Mouse (Mus musculus): Measurements from ENCODE around the gene Ndufab1. TPM values are rescaled to one million over a fixed set of nuclear protein-coding genes. Genes with fewer than 3 reads are reported as not detected.

The Ndufab1 gene
- total and polyA plus RNA-seq, 3 experiments = 156 to 366 (median 248) TPM

GRCm38 (mm10) chr7:122056633-122057032, 45.1 kb downstream of the Ndufab1 start:
- Histone ChIP-seq H3K4me2 (ENCODE audit: insufficient read depth, low read depth, poor library complexity, severe bottlenecking) (no peak overlapping the region), H3K79me2 (replicated peaks; ENCODE audit: control insufficient read depth, extremely low read depth, insufficient read depth, poor library complexity, severe bottlenecking) (no peaks in the 10 kb centered on the region), H3K27me3 (replicated peaks) (no peaks in the 10 kb centered on the region), H3K9me3 (replicated peaks; ENCODE audit: low read length) (no peaks in the 10 kb centered on the region), H3K4me3 (replicated peaks in 1 of 3; ENCODE audit: low read depth in 2 of 3, low read length in 2 of 3, poor library complexity in 1 of 3) (no peak overlapping the region), H3K36me3 (replicated peaks in 1 of 2; ENCODE audit: control insufficient read depth in 1 of 2, insufficient read depth in 1 of 2, low read length in 1 of 2) (peaks cover 20 to 62% of the 10 kb centered on the region in 2 experiments), H3K9ac (ENCODE audit: insufficient read depth, low read depth) (no peak overlapping the region), H3K4me1 (ENCODE audit: control insufficient read depth in 1 of 2, insufficient read depth in 2 of 2) (peaks cover 0 to 8% of the 10 kb centered on the region in 2 experiments; a peak in 2 of 4 replicates), H3K27ac (ENCODE audit: insufficient read depth, low read depth) (no peak overlapping the region)
- in situ Hi-C loops (cut with MboI; ENCODE audit: low pct_ligation_motif_present, low pct_unique_long_range_greater_than_20kb, low sequenced_read_pairs) (no loop called here), dilution Hi-C loops (cut with MboI; ENCODE audit: extremely low pct_ligation_motif_present, extremely low pct_unique_long_range_greater_than_20kb, low sequenced_read_pairs) (no loop called here)
- no peak for TF ChIP-seq POLR2A (IDR thresholded peaks at IDR 0.05; ENCODE audit: low read depth, low read length)
- TF ChIP-seq ZNF384 (IDR thresholded peaks at IDR 0.05; ENCODE audit: low read depth, low read length) = no peak
- no peak for TF ChIP-seq MAX (IDR thresholded peaks at IDR 0.05; ENCODE audit: low read length)
- no peak for TF ChIP-seq MYC (IDR thresholded peaks at IDR 0.05; ENCODE audit: low read depth, low read length)
- TF ChIP-seq MAFK (IDR thresholded peaks at IDR 0.05; ENCODE audit: insufficient replicate concordance, low read length) = no peak
- no peak for TF ChIP-seq RAD21 (IDR thresholded peaks at IDR 0.05; ENCODE audit: low read depth, low read length)
- no peak for TF ChIP-seq USF1 (IDR thresholded peaks at IDR 0.05; ENCODE audit: low read depth, low read length)
- no peak for TF ChIP-seq NELFE (IDR thresholded peaks at IDR 0.05; ENCODE audit: low read depth, low read length)
- no peak for TF ChIP-seq HCFC1 (IDR thresholded peaks at IDR 0.05; ENCODE audit: low read depth, low read length)
- TF ChIP-seq TBP (conservative IDR thresholded peaks at IDR 0.05; ENCODE audit: low read depth, low read length) = no peak
- TF ChIP-seq GABPA (IDR thresholded peaks at IDR 0.05; ENCODE audit: insufficient replicate concordance, low read depth, low read length) = no peak
- TF ChIP-seq ETS1 (conservative IDR thresholded peaks at IDR 0.05; ENCODE audit: low read depth, low read length) = no peak
- TF ChIP-seq NRF1 (IDR thresholded peaks at IDR 0.05; ENCODE audit: low read depth, low read length) = no peak
- TF ChIP-seq JUN (IDR thresholded peaks at IDR 0.05; ENCODE audit: insufficient read depth, low read depth, low read length) = no peak
- no peak for DNase-seq (ENCODE audit: extremely low read depth)

- DNase-seq (ENCODE audit: extremely low read depth) = no peak
- no peaks in the 10 kb centered on the region for H3K9me3 ChIP-seq (replicated peaks; ENCODE audit: low read length)
- H3K4me1 ChIP-seq (ENCODE audit: control insufficient read depth in 1 of 2, insufficient read depth in 2 of 2) = no peaks in the 10 kb centered on the region
- dilution Hi-C loops (cut with MboI; ENCODE audit: extremely low pct_ligation_motif_present, extremely low pct_unique_long_range_greater_than_20kb, low sequenced_read_pairs) (no loop called here), in situ Hi-C loops (cut with MboI; ENCODE audit: low pct_ligation_motif_present, low pct_unique_long_range_greater_than_20kb, low sequenced_read_pairs) (no loop called here)
- H3K27ac ChIP-seq (ENCODE audit: insufficient read depth, low read depth) = no peak overlapping the region
- no peaks in the 10 kb centered on the region for H3K79me2 ChIP-seq (replicated peaks; ENCODE audit: control insufficient read depth, extremely low read depth, insufficient read depth, poor library complexity, severe bottlenecking)
- H3K9ac ChIP-seq (ENCODE audit: insufficient read depth, low read depth) = no peak overlapping the region
- H3K27me3 ChIP-seq (replicated peaks) = no peaks in the 10 kb centered on the region
- no peak overlapping the region for H3K4me3 ChIP-seq (replicated peaks in 1 of 3; ENCODE audit: low read depth in 2 of 3, low read length in 2 of 3, poor library complexity in 1 of 3)
- H3K36me3 ChIP-seq (replicated peaks in 1 of 2; ENCODE audit: control insufficient read depth in 1 of 2, insufficient read depth in 1 of 2, low read length in 1 of 2) = peaks cover 43 to 71% of the 10 kb centered on the region in 2 experiments
- no peak overlapping the region for H3K4me2 ChIP-seq (ENCODE audit: insufficient read depth, low read depth, poor library complexity, severe bottlenecking)
- no peak for TF ChIP-seq MEF2A (IDR thresholded peaks at IDR 0.05; ENCODE audit: borderline replicate concordance, low read depth, low read length)
- no peak for TF ChIP-seq POLR2AphosphoS2 (IDR thresholded peaks at IDR 0.05; ENCODE audit: low read depth, low read length)
Observed at GRCm38 (mm10) chr7:122050834-122051233, 50.9 kb downstream of the Ndufab1 start.
